Mouse (Mus musculus): ENCODE data around the gene Pqlc2. TPM values are rescaled to one million over a fixed set of nuclear protein-coding genes. Genes with fewer than 3 reads are reported as not detected.

Pqlc2 gene
- polyA plus RNA-seq (2016; fragmentation: Nextera tagmentation; extraction: Ambion mirVana), result 13.6 and 14.7 TPM in 2 replicates

DNA sequence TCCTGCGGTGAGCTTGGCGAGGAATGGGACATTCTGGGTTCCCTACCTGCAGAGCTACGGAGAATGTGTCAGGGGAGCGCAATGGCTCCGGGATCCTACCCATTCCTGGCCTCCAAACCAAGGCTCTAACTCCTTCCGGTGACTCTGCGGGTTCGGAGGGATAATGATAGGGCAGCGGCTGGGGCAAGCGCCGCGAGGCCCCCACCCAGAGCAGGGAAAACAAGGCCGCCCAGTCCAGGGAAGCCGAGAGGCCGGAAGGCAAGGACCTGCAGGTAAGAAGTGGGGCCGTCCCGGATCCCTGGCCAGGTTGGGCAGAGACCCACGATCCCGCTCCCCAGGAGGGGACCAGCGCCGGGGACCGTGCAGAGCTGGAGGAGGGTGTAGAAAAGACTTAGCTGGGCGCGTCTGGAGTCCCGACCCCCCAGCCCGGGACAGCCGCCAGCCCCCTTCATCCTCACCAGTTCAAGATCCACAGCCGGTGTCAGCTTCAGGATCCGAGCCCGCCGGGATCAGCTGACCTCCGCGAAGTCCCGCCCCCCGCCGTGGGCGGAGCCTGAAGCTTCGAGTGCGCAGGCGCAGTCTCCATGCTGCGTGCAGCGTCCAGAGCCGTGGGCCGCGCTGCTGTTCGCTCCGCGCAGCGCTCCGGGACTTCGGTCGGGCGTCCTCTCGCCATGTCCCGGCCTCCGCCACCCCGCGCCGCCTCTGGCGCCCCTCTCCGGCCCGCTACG, at the start of gene Pqlc2, which contains the start of gene Akr7a5:
Pqlc2 (minus strand) TSS at position 538 of the 728 bp plus-strand sequence.
Akr7a5 (plus strand) TSS at position 574 of the 728 bp plus-strand sequence.
- peak within 1 kb of the TSS; percentile 93 for H3K27ac ChIP-seq
- H3K4me3 ChIP-seq, result peak within 1 kb of the TSS; percentile 95
- peaks cover 26% of the 10 kb centered on the region for H3K36me3 ChIP-seq (replicated peaks)
- H3K27me3 ChIP-seq (ENCODE audit: poor library complexity, severe bottlenecking), result peaks cover 20% of the 10 kb centered on the region
- DNase-seq (ENCODE audit: extremely low spot score, low spot score), result peak; percentile 96
- peaks cover 34% of the 10 kb centered on the region for H3K4me1 ChIP-seq
- under 1% methylated on average over 63 of the region's 63 CpGs for WGBS
- no peaks in the 10 kb centered on the region for H3K9me3 ChIP-seq

DNA sequence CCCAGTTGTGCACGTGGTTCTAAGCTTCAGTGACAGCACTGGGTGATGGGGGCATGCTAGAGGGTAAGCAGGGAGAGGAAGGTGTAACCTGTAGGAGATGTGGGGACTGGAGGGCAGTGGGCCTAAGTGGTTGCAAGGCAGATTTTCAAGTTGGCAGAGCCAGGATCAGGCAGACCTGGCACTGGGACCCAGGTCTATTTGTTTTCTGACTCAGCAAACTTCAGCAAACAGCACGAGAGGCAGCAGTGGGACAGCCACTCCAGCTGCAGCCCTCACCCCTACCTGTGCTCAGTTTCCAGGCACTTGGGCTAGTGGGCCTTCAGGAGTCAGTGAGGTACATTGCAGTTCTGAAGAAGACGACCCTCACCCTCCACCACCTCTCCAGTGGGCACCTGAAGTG, 46.7 kb upstream of the Pqlc2 start:
- no peak overlapping the region for H3K27ac ChIP-seq
- no peaks in the 10 kb centered on the region for H3K27me3 ChIP-seq (ENCODE audit: poor library complexity, severe bottlenecking)
- peaks cover 84% of the 10 kb centered on the region for H3K36me3 ChIP-seq (replicated peaks)
- H3K4me3 ChIP-seq, result no peak overlapping the region
- peaks cover 15% of the 10 kb centered on the region for H3K4me1 ChIP-seq
- no peak for DNase-seq (ENCODE audit: extremely low spot score, low spot score)
- H3K9me3 ChIP-seq, result no peaks in the 10 kb centered on the region
- WGBS, result 93% methylated on average over 3 of the region's 3 CpGs

DNA sequence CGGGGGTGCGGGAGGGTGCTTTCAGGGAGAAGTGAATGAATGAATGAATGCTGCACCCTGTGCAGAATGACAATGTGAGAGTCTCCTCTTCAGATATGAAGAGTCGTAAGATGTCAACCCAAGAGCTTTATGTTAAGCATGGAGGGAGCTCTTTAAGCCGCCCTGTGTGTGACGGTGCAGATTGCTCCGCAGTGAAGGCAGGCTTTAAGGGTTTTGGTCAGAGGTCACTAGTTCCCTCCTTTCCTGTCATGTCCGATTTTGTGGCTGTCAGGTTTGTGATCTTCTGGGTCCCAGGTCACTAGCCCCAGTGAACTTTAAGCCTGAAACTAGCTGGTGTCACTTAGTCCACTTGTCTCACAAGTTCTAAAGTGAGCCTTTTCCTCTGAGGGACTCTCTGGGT, 42.3 kb upstream of the Pqlc2 start:
- peak overlapping the region; percentile 93 for H3K4me3 ChIP-seq
- H3K27me3 ChIP-seq (ENCODE audit: poor library complexity, severe bottlenecking), result no peaks in the 10 kb centered on the region
- DNase-seq (ENCODE audit: extremely low spot score, low spot score), result no peak
- peaks cover 32% of the 10 kb centered on the region for H3K4me1 ChIP-seq
- no peaks in the 10 kb centered on the region for H3K9me3 ChIP-seq
- H3K27ac ChIP-seq, result peak overlapping the region; percentile 100
- WGBS, result 2% methylated on average over 7 of the region's 7 CpGs
- peaks cover 67% of the 10 kb centered on the region for H3K36me3 ChIP-seq (replicated peaks)

DNA sequence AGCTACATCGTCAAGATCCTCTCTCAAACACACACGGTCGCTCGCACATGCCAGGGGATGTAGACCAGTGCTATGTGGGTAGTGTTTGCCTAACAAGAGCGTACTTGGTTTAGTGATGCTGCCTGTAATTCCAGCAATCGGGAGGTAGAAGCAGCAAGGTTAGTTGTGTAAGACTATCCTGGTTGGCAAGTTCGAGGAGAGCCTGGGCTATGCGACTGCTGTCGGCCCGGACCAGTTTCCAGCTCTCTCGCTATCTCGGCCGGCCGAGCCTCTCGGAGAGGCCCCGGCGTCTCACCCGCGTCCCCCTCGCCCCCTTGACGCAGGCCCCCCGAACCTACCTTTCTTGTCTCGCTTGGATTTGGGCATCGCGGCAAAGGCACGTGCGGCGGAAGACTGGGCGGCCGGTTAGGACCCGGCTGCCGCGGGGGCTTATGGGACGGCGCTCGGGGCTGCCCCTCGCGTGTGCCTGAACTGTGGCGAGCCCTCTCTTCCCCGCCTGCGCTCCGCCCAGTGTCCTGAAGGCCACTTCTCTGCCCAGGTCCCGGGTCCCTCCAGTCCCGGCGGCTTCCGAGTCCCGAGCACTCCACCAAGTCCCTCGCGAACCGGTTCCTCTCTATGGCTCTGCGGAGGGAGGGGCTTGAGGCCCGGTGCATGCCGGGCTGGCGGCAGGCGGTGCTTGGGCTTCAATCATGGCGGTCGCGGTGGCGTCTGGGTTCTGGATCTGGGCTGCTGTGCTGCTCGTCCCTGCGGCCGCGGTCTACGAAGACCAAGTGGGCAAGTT, 41.6 kb upstream of the Pqlc2 start, which contains the start of the genes Mrto4, Emc1 and Ubr4:
Mrto4 (minus strand) TSS at position 646 of the 781 bp plus-strand sequence.
Emc1 (plus strand) TSS at position 657 of the 781 bp plus-strand sequence.
Ubr4 (plus strand) TSS at position 679 of the 781 bp plus-strand sequence.
- H3K27ac ChIP-seq, result peak within 1 kb of the TSS; percentile 100
- under 1% methylated on average over 64 of the region's 64 CpGs for WGBS
- peak within 1 kb of the TSS; percentile 93 for H3K4me3 ChIP-seq
- peaks cover 32% of the 10 kb centered on the region for H3K4me1 ChIP-seq
- H3K27me3 ChIP-seq (ENCODE audit: poor library complexity, severe bottlenecking), result no peaks in the 10 kb centered on the region
- H3K36me3 ChIP-seq (replicated peaks), result peaks cover 67% of the 10 kb centered on the region
- peak; percentile 83 for DNase-seq (ENCODE audit: extremely low spot score, low spot score)
- H3K9me3 ChIP-seq, result no peaks in the 10 kb centered on the region

DNA sequence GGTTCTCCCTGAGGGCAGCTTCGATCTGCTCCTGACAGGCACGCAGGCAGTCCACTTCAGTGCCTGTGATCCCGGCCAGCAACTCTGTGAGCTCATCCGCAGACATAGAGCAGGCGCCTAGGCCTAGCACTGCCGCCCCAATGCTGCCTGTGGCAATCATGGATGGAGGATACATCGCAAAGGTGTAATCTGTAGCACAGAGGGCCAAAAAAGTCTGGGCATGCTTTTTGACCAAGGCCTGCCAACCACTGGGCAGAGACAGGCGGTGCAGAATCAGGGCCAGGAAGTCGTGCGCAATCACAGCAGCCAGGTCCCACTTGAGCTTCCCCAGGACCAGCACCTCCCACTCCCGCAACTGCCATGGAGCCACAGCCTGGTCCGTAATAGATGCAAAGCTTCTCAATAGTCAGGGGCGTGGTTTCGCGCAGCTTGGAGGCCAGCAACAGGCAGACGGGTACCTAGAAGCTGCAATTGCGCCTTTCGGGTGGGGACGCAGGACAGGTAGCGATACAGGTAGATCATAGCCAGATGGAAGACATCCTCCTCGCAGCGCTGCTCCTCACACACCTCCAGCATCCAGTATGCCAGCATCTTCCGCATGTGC, 35.0 kb upstream of the Pqlc2 start:
- Histone ChIP-seq H3K4me1 (peaks cover 3% of the 10 kb centered on the region), H3K27ac (no peak overlapping the region), H3K36me3 (replicated peaks) (peaks cover 63% of the 10 kb centered on the region), H3K9me3 (no peaks in the 10 kb centered on the region), H3K27me3 (ENCODE audit: poor library complexity, severe bottlenecking) (no peaks in the 10 kb centered on the region), H3K4me3 (no peak overlapping the region)
- WGBS, result 69% methylated on average over 23 of the region's 23 CpGs
- no peak for DNase-seq (ENCODE audit: extremely low spot score, low spot score)

DNA sequence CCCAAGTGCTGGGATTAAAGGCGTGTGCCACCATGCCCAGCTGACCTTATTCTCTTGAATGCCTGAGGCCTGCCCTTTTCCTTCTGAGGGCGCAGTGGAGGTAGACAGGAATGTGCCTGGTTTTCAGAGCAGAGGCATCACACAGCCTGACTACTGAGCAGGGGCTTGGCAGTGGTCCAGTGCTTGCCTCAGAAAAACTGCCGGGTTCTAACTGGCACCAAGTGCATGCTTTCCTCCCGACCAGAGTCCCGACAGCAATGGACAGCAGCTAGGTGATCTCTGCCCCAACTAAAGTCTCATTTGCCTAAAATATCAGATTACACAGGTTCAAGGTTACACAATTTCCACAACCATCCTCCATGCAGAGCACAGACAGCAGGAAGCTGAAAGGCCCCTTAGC, 33.2 kb upstream of the Pqlc2 start:
- Histone ChIP-seq H3K27me3 (ENCODE audit: poor library complexity, severe bottlenecking) (no peaks in the 10 kb centered on the region), H3K36me3 (replicated peaks) (peaks cover 45% of the 10 kb centered on the region), H3K4me3 (no peak overlapping the region), H3K4me1 (no peaks in the 10 kb centered on the region), H3K9me3 (no peaks in the 10 kb centered on the region), H3K27ac (no peak overlapping the region)
- DNase-seq (ENCODE audit: extremely low spot score, low spot score), result no peak
- WGBS, result 83% methylated on average over 5 of the region's 5 CpGs

DNA sequence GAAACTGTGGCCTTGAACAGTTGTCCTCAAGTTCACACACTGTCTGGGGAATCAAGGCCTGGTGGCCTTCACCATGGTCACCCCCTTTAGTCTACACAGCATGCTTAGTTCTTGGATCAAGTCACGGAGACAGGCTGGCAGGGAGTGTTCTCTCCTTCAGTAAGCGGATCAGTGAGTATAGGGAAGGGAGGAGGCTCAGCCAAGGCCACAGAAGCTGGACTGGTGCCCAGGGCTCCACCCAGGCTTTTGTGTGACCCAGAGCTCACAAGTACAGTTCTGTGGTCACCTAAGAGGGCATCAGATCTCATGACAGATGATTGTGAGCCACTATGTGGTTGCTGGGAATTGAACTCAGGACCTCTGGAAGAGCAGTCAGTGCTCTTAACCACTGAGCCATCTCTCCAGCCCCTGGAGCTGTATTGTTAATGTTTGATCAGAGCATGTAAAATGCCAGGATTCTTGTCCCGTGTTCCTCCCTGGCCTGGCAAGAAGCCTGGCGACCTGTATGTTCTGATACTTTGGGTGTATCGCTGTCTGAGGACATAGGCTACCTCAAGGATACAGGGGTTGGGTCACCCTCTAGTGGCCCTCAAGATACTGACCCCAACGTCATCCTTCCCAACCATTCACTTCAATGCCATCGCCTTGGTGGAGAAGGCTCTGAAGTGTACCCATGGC, 31.2 kb upstream of the Pqlc2 start:
- no peak for DNase-seq (ENCODE audit: extremely low spot score, low spot score)
- H3K9me3 ChIP-seq, result no peaks in the 10 kb centered on the region
- peaks cover 15% of the 10 kb centered on the region for H3K27me3 ChIP-seq (ENCODE audit: poor library complexity, severe bottlenecking)
- 84% methylated on average over 7 of the region's 7 CpGs for WGBS
- no peak overlapping the region for H3K4me3 ChIP-seq
- peaks cover 25% of the 10 kb centered on the region for H3K36me3 ChIP-seq (replicated peaks)
- no peak overlapping the region for H3K27ac ChIP-seq
- H3K4me1 ChIP-seq, result peaks cover 5% of the 10 kb centered on the region

DNA sequence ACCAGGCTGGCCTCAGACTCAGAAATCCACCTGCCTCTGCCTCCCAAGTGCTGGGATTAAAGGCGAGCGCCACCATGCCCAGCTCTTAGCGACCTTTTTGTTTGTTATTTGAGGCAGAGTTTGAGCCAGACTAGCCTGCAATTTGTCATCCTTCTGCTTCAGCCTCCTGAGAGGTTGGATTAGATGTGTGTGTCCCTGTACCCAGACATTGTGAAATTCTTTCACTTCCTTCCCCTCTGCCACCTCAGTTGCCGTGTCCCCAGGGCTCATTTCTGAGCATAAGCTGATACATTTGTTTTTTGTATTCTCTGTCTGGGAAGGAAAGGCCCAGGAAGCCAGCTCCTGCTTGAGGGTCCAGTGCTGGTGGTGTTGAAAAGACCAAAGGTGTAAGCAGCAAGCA, 30.3 kb upstream of the Pqlc2 start:
- WGBS, result 83% methylated on average over 4 of the region's 4 CpGs

DNA sequence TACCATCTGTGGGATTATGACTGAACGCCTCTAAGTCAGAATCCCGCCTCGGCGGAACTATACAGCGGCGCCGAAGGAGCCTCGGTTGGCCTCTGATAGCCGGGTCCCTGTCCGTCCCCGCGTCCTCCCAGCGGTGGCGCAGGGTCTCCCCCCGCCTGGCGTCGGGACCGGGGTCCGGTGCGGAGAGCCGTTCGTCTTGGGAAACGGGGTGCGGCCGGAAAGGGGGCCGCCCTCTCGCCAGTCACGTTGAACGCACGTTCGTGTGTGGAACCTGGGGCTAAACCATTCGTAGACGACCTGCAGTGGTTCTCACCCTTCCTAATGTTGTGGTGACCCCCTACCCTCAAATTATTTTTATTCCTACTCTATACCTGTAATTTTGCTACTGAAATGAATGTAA, 27.6 kb upstream of the Pqlc2 start:
- Histone ChIP-seq H3K27ac (no peak overlapping the region), H3K4me3 (no peak overlapping the region), H3K4me1 (peaks cover 7% of the 10 kb centered on the region), H3K36me3 (replicated peaks) (no peaks in the 10 kb centered on the region), H3K27me3 (ENCODE audit: poor library complexity, severe bottlenecking) (peaks cover 19% of the 10 kb centered on the region), H3K9me3 (no peaks in the 10 kb centered on the region)
- WGBS, result 54% methylated on average over 33 of the region's 33 CpGs
- no peak for DNase-seq (ENCODE audit: extremely low spot score, low spot score)

More for the DNA sequence above, 30.3 kb upstream of the Pqlc2 start:
- no peak overlapping the region for H3K27ac ChIP-seq
- peaks cover 15% of the 10 kb centered on the region for H3K27me3 ChIP-seq (ENCODE audit: poor library complexity, severe bottlenecking)
- H3K4me1 ChIP-seq, result peaks cover 7% of the 10 kb centered on the region
- no peak overlapping the region for H3K4me3 ChIP-seq
- H3K9me3 ChIP-seq, result no peaks in the 10 kb centered on the region
- no peak for DNase-seq (ENCODE audit: extremely low spot score, low spot score)
- H3K36me3 ChIP-seq (replicated peaks), result peaks cover 16% of the 10 kb centered on the region

DNA sequence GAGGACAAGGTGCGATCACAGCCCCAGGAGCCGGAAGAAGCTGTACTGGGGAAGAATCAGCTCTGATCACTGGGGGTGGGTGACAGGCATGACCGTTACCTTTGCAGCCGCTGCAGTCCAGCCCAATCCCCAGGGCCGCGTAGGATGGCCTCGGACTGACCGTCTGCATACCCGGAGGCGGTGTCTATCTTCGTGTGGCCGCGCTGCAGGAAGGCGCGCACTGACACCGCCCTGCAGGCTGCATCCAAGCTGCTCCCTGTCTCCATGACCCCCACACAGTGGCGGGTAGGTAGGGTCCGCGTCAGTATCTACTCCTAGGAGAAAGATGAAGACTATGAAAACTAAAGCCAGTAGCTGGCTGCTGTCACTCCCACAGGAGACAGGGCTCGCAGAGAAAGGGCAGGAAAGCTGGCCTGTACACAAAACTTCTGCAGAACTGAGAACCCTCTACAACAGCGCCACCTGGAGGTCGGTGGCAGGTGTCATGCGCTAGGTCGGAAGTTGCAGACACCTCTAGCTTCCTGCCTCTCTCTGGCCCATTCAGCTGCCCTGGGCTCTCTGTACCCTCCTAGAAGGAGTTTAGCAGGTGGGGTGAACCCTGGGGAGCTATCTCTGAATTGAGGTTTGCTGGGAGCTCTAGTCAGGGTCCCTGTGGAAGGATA, 26.4 kb upstream of the Pqlc2 start:
- WGBS, result 30% methylated on average over 24 of the region's 24 CpGs
- H3K36me3 ChIP-seq (replicated peaks), result no peaks in the 10 kb centered on the region
- H3K27ac ChIP-seq, result no peak overlapping the region
- H3K4me1 ChIP-seq, result peaks cover 7% of the 10 kb centered on the region
- H3K9me3 ChIP-seq, result no peaks in the 10 kb centered on the region
- H3K27me3 ChIP-seq (ENCODE audit: poor library complexity, severe bottlenecking), result peaks cover 22% of the 10 kb centered on the region
- peak; percentile 77 for DNase-seq (ENCODE audit: extremely low spot score, low spot score)
- peak overlapping the region; percentile 36 for H3K4me3 ChIP-seq

DNA sequence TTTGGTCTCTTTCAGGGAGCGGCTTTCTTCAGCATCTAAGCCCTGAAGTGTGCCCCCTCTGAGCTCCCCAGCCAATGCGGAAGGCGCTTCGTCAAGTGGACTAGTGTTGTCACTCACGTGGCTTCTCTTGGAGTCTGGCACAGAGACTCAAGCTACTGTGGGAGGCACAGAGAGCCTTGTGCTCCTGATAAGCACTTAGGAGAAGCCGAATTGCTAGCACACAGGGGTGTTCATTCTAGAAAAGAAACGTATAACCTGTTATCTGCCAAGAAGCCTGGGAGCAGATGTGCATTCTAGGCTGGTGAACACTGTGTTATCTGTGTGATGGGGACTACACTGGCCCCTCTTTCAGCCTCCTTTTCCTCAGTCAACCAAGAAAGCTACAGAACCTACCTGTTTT, 25.0 kb upstream of the Pqlc2 start:
- peaks cover 23% of the 10 kb centered on the region for H3K27me3 ChIP-seq (ENCODE audit: poor library complexity, severe bottlenecking)
- H3K9me3 ChIP-seq, result no peaks in the 10 kb centered on the region
- no peak for DNase-seq (ENCODE audit: extremely low spot score, low spot score)
- peaks cover 13% of the 10 kb centered on the region for H3K4me1 ChIP-seq
- H3K27ac ChIP-seq, result no peak overlapping the region
- no peak overlapping the region for H3K4me3 ChIP-seq
- H3K36me3 ChIP-seq (replicated peaks), result no peaks in the 10 kb centered on the region
- 67% methylated on average over 7 of the region's 7 CpGs for WGBS

Data from forebrain, embryonic 10.5 days (tissue).